Mouse (Mus musculus): ENCODE measurements around the gene Ccdc183. TPM values are rescaled to one million over a fixed set of nuclear protein-coding genes. Genes with fewer than 3 reads are reported as not detected.

Gene Ccdc183
- not detected for polyA plus RNA-seq (2014; fragmentation: Illumina TruSeq; extraction: RNeasy Lipid Tissue Mini Kit (QIAGEN cat#74804))

GRCm38 (mm10) chr2:25617578-25617977 is at the start of gene Ccdc183:
Gene Ccdc183 (minus strand): TSS chr2:25617678.

GRCm38 (mm10) chr2:25657652-25658051 is 40.2 kb upstream of the Ccdc183 start, which contains the start of gene Lcn5:
Gene Lcn5 (plus strand): TSS chr2:25657952.

GRCm38 (mm10) chr2:25652902-25653301 is 35.4 kb upstream of the Ccdc183 start, which contains the start of gene Lcn8:
Gene Lcn8 (plus strand): TSS chr2:25653120.

GRCm38 (mm10) chr2:25627811-25628210 is 10.3 kb upstream of the Ccdc183 start, which contains the start of gene Fcna:
Gene Fcna (minus strand): TSS chr2:25628030.

GRCm38 (mm10) chr2:25621229-25622200 is 4.0 kb upstream of the Ccdc183 start, which contains the start of gene Tmem141:
Gene Tmem141 (minus strand): TSS chr2:25622005.

GRCm38 (mm10) chr2:25607761-25608622 is 9.5 kb downstream of the Ccdc183 start, which contains the start of gene Rabl6:
Gene Rabl6 (minus strand): TSS chr2:25608521.

GRCm38 (mm10) chr2:25581294-25581864 is 36.1 kb downstream of the Ccdc183 start, which contains the start of gene Ajm1:
Gene Ajm1 (minus strand): TSS chr2:25581757.

GRCm38 (mm10) chr2:25574579-25575431 is 42.7 kb downstream of the Ccdc183 start, which contains the start of the genes Mamdc4 and Phpt1:
Gene Mamdc4 (minus strand): TSS chr2:25574845.
Gene Phpt1 (minus strand): TSS chr2:25575224.

Other genes with a start within 250 kb of the Ccdc183 start
- 0.17 TPM for gene Sapcd2, start 245.4 kb downstream of the Ccdc183 start, polyA plus RNA-seq (2014; fragmentation: Illumina TruSeq; extraction: RNeasy Lipid Tissue Mini Kit (QIAGEN cat#74804))
- gene Entpd2, start 221.8 kb downstream of the Ccdc183 start, polyA plus RNA-seq (2014; fragmentation: Illumina TruSeq; extraction: RNeasy Lipid Tissue Mini Kit (QIAGEN cat#74804)), result 0.34 TPM
- 15.0 TPM for gene Npdc1, start 218.3 kb downstream of the Ccdc183 start, polyA plus RNA-seq (2014; fragmentation: Illumina TruSeq; extraction: RNeasy Lipid Tissue Mini Kit (QIAGEN cat#74804))
- not detected for gene Fut7, start 194.4 kb downstream of the Ccdc183 start, polyA plus RNA-seq (2014; fragmentation: Illumina TruSeq; extraction: RNeasy Lipid Tissue Mini Kit (QIAGEN cat#74804))
- 0.77 TPM for gene Abca2, start 189.0 kb downstream of the Ccdc183 start, polyA plus RNA-seq (2014; fragmentation: Illumina TruSeq; extraction: RNeasy Lipid Tissue Mini Kit (QIAGEN cat#74804))
- not detected for gene Clic3, start 160.8 kb downstream of the Ccdc183 start, polyA plus RNA-seq (2014; fragmentation: Illumina TruSeq; extraction: RNeasy Lipid Tissue Mini Kit (QIAGEN cat#74804))
- 2.4 TPM for gene Paxx, start 156.6 kb downstream of the Ccdc183 start, polyA plus RNA-seq (2014; fragmentation: Illumina TruSeq; extraction: RNeasy Lipid Tissue Mini Kit (QIAGEN cat#74804))
- gene Ptgds, start 147.6 kb downstream of the Ccdc183 start, polyA plus RNA-seq (2014; fragmentation: Illumina TruSeq; extraction: RNeasy Lipid Tissue Mini Kit (QIAGEN cat#74804)), result not detected
- gene Lcn12, start 123.8 kb downstream of the Ccdc183 start, polyA plus RNA-seq (2014; fragmentation: Illumina TruSeq; extraction: RNeasy Lipid Tissue Mini Kit (QIAGEN cat#74804)), result not detected
- gene Fbxw5, start 116.9 kb downstream of the Ccdc183 start, polyA plus RNA-seq (2014; fragmentation: Illumina TruSeq; extraction: RNeasy Lipid Tissue Mini Kit (QIAGEN cat#74804)), result 0.37 TPM
- not detected for gene C8g, start 116.0 kb downstream of the Ccdc183 start, polyA plus RNA-seq (2014; fragmentation: Illumina TruSeq; extraction: RNeasy Lipid Tissue Mini Kit (QIAGEN cat#74804))
- 0.66 TPM for gene Traf2, start 70.7 kb downstream of the Ccdc183 start, polyA plus RNA-seq (2014; fragmentation: Illumina TruSeq; extraction: RNeasy Lipid Tissue Mini Kit (QIAGEN cat#74804))
- 2.4 TPM for gene Edf1, start 59.8 kb downstream of the Ccdc183 start, polyA plus RNA-seq (2014; fragmentation: Illumina TruSeq; extraction: RNeasy Lipid Tissue Mini Kit (QIAGEN cat#74804))
- gene Mamdc4, start 42.8 kb downstream of the Ccdc183 start, polyA plus RNA-seq (2014; fragmentation: Illumina TruSeq; extraction: RNeasy Lipid Tissue Mini Kit (QIAGEN cat#74804)), result not detected
- 1.1 TPM for gene Phpt1, start 42.5 kb downstream of the Ccdc183 start, polyA plus RNA-seq (2014; fragmentation: Illumina TruSeq; extraction: RNeasy Lipid Tissue Mini Kit (QIAGEN cat#74804))
- not detected for gene Ajm1, start 35.9 kb downstream of the Ccdc183 start, polyA plus RNA-seq (2014; fragmentation: Illumina TruSeq; extraction: RNeasy Lipid Tissue Mini Kit (QIAGEN cat#74804))
- 65.4 TPM for gene Rabl6, start 9.2 kb downstream of the Ccdc183 start, polyA plus RNA-seq (2014; fragmentation: Illumina TruSeq; extraction: RNeasy Lipid Tissue Mini Kit (QIAGEN cat#74804))
- gene Tmem141, start 4.3 kb upstream of the Ccdc183 start, polyA plus RNA-seq (2014; fragmentation: Illumina TruSeq; extraction: RNeasy Lipid Tissue Mini Kit (QIAGEN cat#74804)), result 1.2 TPM
- 0.66 TPM for gene Fcna, start 10.4 kb upstream of the Ccdc183 start, polyA plus RNA-seq (2014; fragmentation: Illumina TruSeq; extraction: RNeasy Lipid Tissue Mini Kit (QIAGEN cat#74804))
- gene Lcn8, start 35.4 kb upstream of the Ccdc183 start, polyA plus RNA-seq (2014; fragmentation: Illumina TruSeq; extraction: RNeasy Lipid Tissue Mini Kit (QIAGEN cat#74804)), result not detected
- not detected for gene Lcn5, start 40.3 kb upstream of the Ccdc183 start, polyA plus RNA-seq (2014; fragmentation: Illumina TruSeq; extraction: RNeasy Lipid Tissue Mini Kit (QIAGEN cat#74804))
- not detected for gene Lcn6, start 59.1 kb upstream of the Ccdc183 start, polyA plus RNA-seq (2014; fragmentation: Illumina TruSeq; extraction: RNeasy Lipid Tissue Mini Kit (QIAGEN cat#74804))
- not detected for gene Lcn10, start 65.0 kb upstream of the Ccdc183 start, polyA plus RNA-seq (2014; fragmentation: Illumina TruSeq; extraction: RNeasy Lipid Tissue Mini Kit (QIAGEN cat#74804))
- not detected for gene Obp2a, start 82.4 kb upstream of the Ccdc183 start, polyA plus RNA-seq (2014; fragmentation: Illumina TruSeq; extraction: RNeasy Lipid Tissue Mini Kit (QIAGEN cat#74804))
- gene Bmyc, start 89.1 kb upstream of the Ccdc183 start, polyA plus RNA-seq (2014; fragmentation: Illumina TruSeq; extraction: RNeasy Lipid Tissue Mini Kit (QIAGEN cat#74804)), result 17.9 TPM
- gene Obp2b, start 119.3 kb upstream of the Ccdc183 start, polyA plus RNA-seq (2014; fragmentation: Illumina TruSeq; extraction: RNeasy Lipid Tissue Mini Kit (QIAGEN cat#74804)), result not detected
- gene Lcn3, start 147.9 kb upstream of the Ccdc183 start, polyA plus RNA-seq (2014; fragmentation: Illumina TruSeq; extraction: RNeasy Lipid Tissue Mini Kit (QIAGEN cat#74804)), result not detected
- gene Lcn11, start 159.3 kb upstream of the Ccdc183 start, polyA plus RNA-seq (2014; fragmentation: Illumina TruSeq; extraction: RNeasy Lipid Tissue Mini Kit (QIAGEN cat#74804)), result not detected
- not detected for gene Gm13539, start 164.6 kb upstream of the Ccdc183 start, polyA plus RNA-seq (2014; fragmentation: Illumina TruSeq; extraction: RNeasy Lipid Tissue Mini Kit (QIAGEN cat#74804))
- not detected for gene Glt6d1, start 198.2 kb upstream of the Ccdc183 start, polyA plus RNA-seq (2014; fragmentation: Illumina TruSeq; extraction: RNeasy Lipid Tissue Mini Kit (QIAGEN cat#74804))
- gene Lcn9, start 205.5 kb upstream of the Ccdc183 start, polyA plus RNA-seq (2014; fragmentation: Illumina TruSeq; extraction: RNeasy Lipid Tissue Mini Kit (QIAGEN cat#74804)), result not detected
- gene Sohlh1, start 229.6 kb upstream of the Ccdc183 start, polyA plus RNA-seq (2014; fragmentation: Illumina TruSeq; extraction: RNeasy Lipid Tissue Mini Kit (QIAGEN cat#74804)), result not detected
- gene Kcnt1, start 246.1 kb upstream of the Ccdc183 start, polyA plus RNA-seq (2014; fragmentation: Illumina TruSeq; extraction: RNeasy Lipid Tissue Mini Kit (QIAGEN cat#74804)), result 0.60 TPM

Data from ovary, adult 10 weeks (tissue).